Comparison of ENCODE assay signal across 8 mouse cellular contexts in genomic region chr5:137286655-137287031, GRCm38 (mm10). TPM values are rescaled to one million over a fixed set of nuclear protein-coding genes. Genes with fewer than 3 reads are reported as not detected.
DNase-seq lines count a peak whose midpoint lies in the region; ATAC-seq and TF ChIP-seq lines count a peak whose summit lies in the region.

No protein-coding gene starts in this region.

- WGBS in forebrain, embryonic 13.5 days = under 1% methylated on average over 14 of the region's 16 CpGs
- WGBS in lung, embryonic 15.5 days = 1% methylated on average over 16 of the region's 16 CpGs
- under 1% methylated on average over 16 of the region's 16 CpGs for WGBS in thymus, adult 2 months

- H3K27ac ChIP-seq in forebrain, embryonic 13.5 days = no peak overlapping the region; the same call in 1 of the 2 replicates
- peak overlapping the region; percentile 90 for H3K27ac ChIP-seq in layer of hippocampus, adult 2 months
- H3K27ac ChIP-seq in lung, embryonic 15.5 days = no peak overlapping the region
- H3K27ac ChIP-seq in thymus, adult 2 months (ENCODE audit: control insufficient read depth, insufficient read depth, low read length) = no peak overlapping the region

- TF ChIP-seq POLR2A in thymus, adult 2 months (IDR thresholded peaks at IDR 0.05; ENCODE audit: control insufficient read depth, extremely low read depth, insufficient read depth, low read length, poor library complexity) = no peak

- H3K4me2 ChIP-seq in forebrain, embryonic 13.5 days = peak overlapping the region; percentile 94
- peak overlapping the region; percentile 78 for H3K4me2 ChIP-seq in lung, embryonic 15.5 days

- ATAC-seq in cerebellum, adult (ENCODE audit: insufficient number of reproducible peaks, low FRiP score, low TSS enrichment) = peak; percentile 63
- ATAC-seq in forebrain, embryonic 13.5 days = peak; percentile 72
- ATAC-seq in lung, embryonic 15.5 days (ENCODE audit: borderline replicate concordance, extremely low read depth, low FRiP score, low TSS enrichment) = peak; percentile 33; the same call in 1 of the 2 replicates

- peak overlapping the region; percentile 49 for H3K4me3 ChIP-seq in forebrain, embryonic 13.5 days
- peak overlapping the region; percentile 69 for H3K4me3 ChIP-seq in layer of hippocampus, adult 2 months
- H3K4me3 ChIP-seq in lung, embryonic 15.5 days = peak overlapping the region; percentile 38
- H3K4me3 ChIP-seq in thymus, adult 2 months (ENCODE audit: control insufficient read depth, insufficient read depth, low read length) = no peak overlapping the region

- H3K9ac ChIP-seq in forebrain, embryonic 13.5 days = peak overlapping the region; percentile 66
- H3K9ac ChIP-seq in lung, embryonic 15.5 days = 0 out of 2 replicates have a peak overlapping the region, but pooled peaks have one; percentile 4

- no peaks in the 10 kb centered on the region for H3K36me3 ChIP-seq in forebrain, embryonic 13.5 days (ENCODE audit: poor library complexity, severe bottlenecking)
- no peaks in the 10 kb centered on the region for H3K36me3 ChIP-seq in lung, embryonic 15.5 days
- no peaks in the 10 kb centered on the region for H3K36me3 ChIP-seq in thymus, adult 2 months (ENCODE audit: control insufficient read depth, insufficient read depth, low read length)

- peaks cover 24% of the 10 kb centered on the region for H3K4me1 ChIP-seq in forebrain, embryonic 13.5 days
- H3K4me1 ChIP-seq in lung, embryonic 15.5 days = peaks cover 25% of the 10 kb centered on the region
- peaks cover 21% of the 10 kb centered on the region for H3K4me1 ChIP-seq in thymus, adult 2 months (replicated peaks; ENCODE audit: control insufficient read depth, insufficient read depth, low read length)

- H3K9me3 ChIP-seq in forebrain, embryonic 13.5 days (replicated peaks) = no peaks in the 10 kb centered on the region
- H3K9me3 ChIP-seq in lung, embryonic 15.5 days = no peaks in the 10 kb centered on the region

- intact Hi-C loops in heart, postnatal 10 days (cut with DNase I) = loop anchor here (1.0 to 2.0 kb wide), 3 partner anchors 127 to 164 kb away; no protein-coding TSS in a partner anchor

- peaks cover 47% of the 10 kb centered on the region for H3K27me3 ChIP-seq in forebrain, embryonic 13.5 days
- peaks cover 44% of the 10 kb centered on the region for H3K27me3 ChIP-seq in lung, embryonic 15.5 days
- peaks cover 18% of the 10 kb centered on the region; the same call in 1 of the 2 replicates for H3K27me3 ChIP-seq in thymus, adult 2 months (ENCODE audit: control insufficient read depth, insufficient read depth, low read length)

- peak; percentile 56 to 70 for DNase-seq in CD8-positive naive resting alpha-beta T cell, adult 2 months (ENCODE audit: low read depth in 2 of 2, low spot score in 2 of 2)
- DNase-seq in heart, postnatal 10 days = peak; percentile 93 to 96
- peak; percentile 89 to 90 for DNase-seq in layer of hippocampus, adult 2 months (ENCODE audit: low spot score in 2 of 2)
- peak; percentile 53 for DNase-seq in ovary, adult 18-20 months (ENCODE audit: low spot score)
- DNase-seq in thymus, adult 2 months = peak; percentile 88

- TF ChIP-seq CTCF in layer of hippocampus, adult 2 months (conservative IDR thresholded peaks at IDR 0.05) = peak; percentile 79
- peak; percentile 73; the same call in 1 of the 2 replicates for TF ChIP-seq CTCF in thymus, adult 2 months (IDR thresholded peaks at IDR 0.05; ENCODE audit: borderline replicate concordance, control insufficient read depth, extremely low read depth, insufficient read depth, low read length, poor library complexity)

RNA-seq across cellular contexts. Expression of gene Ache, which starts 0.7 kb away (rescaled TPM):
- 2.7 and 4.1 TPM in 2 replicates for polyA plus RNA-seq in forebrain, embryonic 13.5 days (2015; fragmentation: Nextera tagmentation; extraction: Ambion mirVana)
- 1 to 10 TPM; 4.6 to 4.8 TPM for total RNA-seq in heart, postnatal 10 days (2021)
- 10 to 100 TPM; 58.5 to 62.3 TPM for total RNA-seq in layer of hippocampus, adult 2 months (2021)
- polyA plus RNA-seq in lung, embryonic 15.5 days (2015; fragmentation: Nextera tagmentation; extraction: Ambion mirVana) = 1.8 and 3.9 TPM in 2 replicates
- polyA plus RNA-seq in thymus, adult 2 months (2012; rRNA removed) = 90.2 and 97.1 TPM in 2 replicates

RNA-seq across cellular contexts. Expression of gene Ufsp1, which starts 7.8 kb away (rescaled TPM):
- polyA plus RNA-seq in forebrain, embryonic 13.5 days (2015; fragmentation: Nextera tagmentation; extraction: Ambion mirVana) = 7.1 and 7.2 TPM in 2 replicates
- total RNA-seq in heart, postnatal 10 days (2021) = 1 to 10 TPM; 8.8 to 10.0 TPM
- total RNA-seq in layer of hippocampus, adult 2 months (2021) = 10 to 100 TPM; 12.4 to 13.8 TPM
- polyA plus RNA-seq in lung, embryonic 15.5 days (2015; fragmentation: Nextera tagmentation; extraction: Ambion mirVana) = 5.3 and 5.8 TPM in 2 replicates
- polyA plus RNA-seq in thymus, adult 2 months (2012; rRNA removed) = 41.1 and 44.1 TPM in 2 replicates

RNA-seq across cellular contexts. Expression of gene Srrt, which starts 20.8 kb away (rescaled TPM):
- 145 and 150 TPM in 2 replicates for polyA plus RNA-seq in forebrain, embryonic 13.5 days (2015; fragmentation: Nextera tagmentation; extraction: Ambion mirVana)
- total RNA-seq in heart, postnatal 10 days (2021) = 10 to 100 TPM; 91.0 to 91.9 TPM
- 100 to 1,000 TPM; 223 to 232 TPM for total RNA-seq in layer of hippocampus, adult 2 months (2021)
- polyA plus RNA-seq in lung, embryonic 15.5 days (2015; fragmentation: Nextera tagmentation; extraction: Ambion mirVana) = 145 and 155 TPM in 2 replicates
- 432 and 434 TPM in 2 replicates for polyA plus RNA-seq in thymus, adult 2 months (2012; rRNA removed)

RNA-seq across cellular contexts. Expression of gene Trip6, which starts 27.6 kb away (rescaled TPM):
- 30.8 and 35.3 TPM in 2 replicates for polyA plus RNA-seq in forebrain, embryonic 13.5 days (2015; fragmentation: Nextera tagmentation; extraction: Ambion mirVana)
- total RNA-seq in heart, postnatal 10 days (2021) = 10 to 100 TPM; 22.5 to 23.3 TPM
- total RNA-seq in layer of hippocampus, adult 2 months (2021) = 1 to 10 TPM; 4.8 to 7.3 TPM
- 95.9 and 96.3 TPM in 2 replicates for polyA plus RNA-seq in lung, embryonic 15.5 days (2015; fragmentation: Nextera tagmentation; extraction: Ambion mirVana)
- polyA plus RNA-seq in thymus, adult 2 months (2012; rRNA removed) = 25.0 and 28.0 TPM in 2 replicates

RNA-seq across cellular contexts. Expression of gene Slc12a9, which starts 46.8 kb away (rescaled TPM):
- polyA plus RNA-seq in forebrain, embryonic 13.5 days (2015; fragmentation: Nextera tagmentation; extraction: Ambion mirVana) = 14.4 and 16.9 TPM in 2 replicates
- 1 to 10 TPM; 4.4 to 5.4 TPM for total RNA-seq in heart, postnatal 10 days (2021)
- 10 to 100 TPM; 27.9 to 28.4 TPM for total RNA-seq in layer of hippocampus, adult 2 months (2021)
- 12.0 and 13.0 TPM in 2 replicates for polyA plus RNA-seq in lung, embryonic 15.5 days (2015; fragmentation: Nextera tagmentation; extraction: Ambion mirVana)
- 37.4 and 39.2 TPM in 2 replicates for polyA plus RNA-seq in thymus, adult 2 months (2012; rRNA removed)

Comparison
In these comparisons a context has a peak if more than half of its experiments do, and no peak if none do; other contexts are left out.
1. RNA of gene Ache, which starts 0.7 kb away (polyA plus RNA-seq): 90.2 to 97.1 TPM in thymus, adult 2 months; 1.8 to 3.9 TPM in lung, embryonic 15.5 days and 2.7 to 4.1 TPM in forebrain, embryonic 13.5 days; every median in the first group is over 10 times any median in the second.
2. Peak in every context shown above with its lines, with median percentiles within 50 percentile points of each other: DNase-seq and ATAC-seq.